Mouse (Mus musculus): ENCODE data around the gene Paqr7. TPM values are rescaled to one million over a fixed set of nuclear protein-coding genes. Genes with fewer than 3 reads are reported as not detected.
A peak's percentile ranks its signal among the peaks of the same experiment; 100 is the strongest.

The Paqr7 gene
- 10 to 100 TPM; 21.3 to 56.0 TPM for polyA plus RNA-seq (2017; shearing (Covaris generic))

- ATAC-seq: peak; percentile 27
Observed at GRCm38 (mm10) chr4:134496595-134497210, at the start of gene Paqr7. Gene Paqr7, plus strand, starts transcription at chr4:134496697.

GRCm38 (mm10) chr4:134447966-134448365 is 48.5 kb upstream of the Paqr7 start:
- no peak for ATAC-seq

GRCm38 (mm10) chr4:134449595-134450391 is 46.7 kb upstream of the Paqr7 start:
- no peak for ATAC-seq

- no peak for ATAC-seq
Observed at GRCm38 (mm10) chr4:134450392-134451195, 45.9 kb upstream of the Paqr7 start.

GRCm38 (mm10) chr4:134451484-134451883 is 45.0 kb upstream of the Paqr7 start:
- no peak for ATAC-seq

- ATAC-seq: no peak
Observed at GRCm38 (mm10) chr4:134453619-134454400, 42.7 kb upstream of the Paqr7 start.

- no peak for ATAC-seq
Observed at GRCm38 (mm10) chr4:134455310-134455709, 41.2 kb upstream of the Paqr7 start.

GRCm38 (mm10) chr4:134457130-134457825 is 39.2 kb upstream of the Paqr7 start:
- ATAC-seq: no peak

- no peak for ATAC-seq
Observed at GRCm38 (mm10) chr4:134458856-134459255, 37.6 kb upstream of the Paqr7 start.

- ATAC-seq: peak; percentile 63
Observed at GRCm38 (mm10) chr4:134460277-134460676, 36.2 kb upstream of the Paqr7 start.

GRCm38 (mm10) chr4:134461252-134461651 is 35.2 kb upstream of the Paqr7 start:
- ATAC-seq: no peak

GRCm38 (mm10) chr4:134465789-134466188 is 30.7 kb upstream of the Paqr7 start:
- no peak for ATAC-seq

- no peak for ATAC-seq
Observed at GRCm38 (mm10) chr4:134466381-134467262, 29.9 kb upstream of the Paqr7 start.

- ATAC-seq: peak; percentile 23
Observed at GRCm38 (mm10) chr4:134467435-134468214, 28.9 kb upstream of the Paqr7 start.

- ATAC-seq: peak; percentile 84
Observed at GRCm38 (mm10) chr4:134468215-134468575, 28.3 kb upstream of the Paqr7 start, which contains the start of gene Stmn1. Gene Stmn1, plus strand, starts transcription at chr4:134468320.

- ATAC-seq: peak; percentile 85
Observed at GRCm38 (mm10) chr4:134468578-134469266, 27.8 kb upstream of the Paqr7 start.

GRCm38 (mm10) chr4:134469341-134469796 is 27.1 kb upstream of the Paqr7 start:
- peak; percentile 24 for ATAC-seq

- ATAC-seq: no peak
Observed at GRCm38 (mm10) chr4:134469985-134470384, 26.5 kb upstream of the Paqr7 start.

- ATAC-seq: no peak
Observed at GRCm38 (mm10) chr4:134471469-134471868, 25.0 kb upstream of the Paqr7 start.
